Mouse (Mus musculus) lung, adult 2 months (tissue): ENCODE measurements at regions not wholly inside any gene's neighbourhood (a gene's known extent, or its start where the extent isn't known, plus 50 kb on each side); places are given as distances from the start of the nearest gene placed in this dataset.

Experiments
- CTCF ChIP-seq: fragments of 200-500 bp; IDR thresholded peaks from 2 replicates; pipeline ENCODE4 v1.5.1; 2011; ENCODE audit warnings: mild to moderate bottlenecking, low read length, control low read depth; ENCODE audit not compliant: insufficient read depth
- POLR2A ChIP-seq: fragments of 200-500 bp; IDR thresholded peaks from 2 replicates; pipeline ENCODE4 v1.6.1; 2011; ENCODE audit warnings: low read depth, mild to moderate bottlenecking, control low read depth, low read length, borderline replicate concordance; ENCODE audit errors: extremely low read depth

- TF ChIP-seq CTCF (no peak), POLR2A (no peak)
Measured at GRCm38 (mm10) chr16:76775790-76776189, 237.7 kb upstream of the Usp25 start.
